Mouse (Mus musculus) limb, embryonic 13.5 days (tissue): ENCODE measurements at regions not wholly inside any gene's neighbourhood (a gene's known extent, or its start where the extent isn't known, plus 50 kb on each side); places are given as distances from the start of the nearest gene placed in this dataset.

Source experiments
- ATAC-seq: fragments of 200-750 bp; cut with Nextera tagmentation; 2 replicates; pipeline ENCODE4 v1.8.0; 2017; ENCODE audit warnings: low read depth, moderate number of reproducible peaks, moderate TSS enrichment; ENCODE audit not compliant: low FRiP score
- H3K27ac ChIP-seq: fragments of 300-500 bp; sonication (generic); 2 replicates; pipeline ENCODE4 v1.5.1; 2015; ENCODE audit warnings: inconsistent platforms, mild to moderate bottlenecking, moderate library complexity
- H3K27me3 ChIP-seq: fragments of 300-500 bp; sonication (generic); 2 replicates; pipeline ENCODE4 v1.6.1; 2015; ENCODE audit warnings: mild to moderate bottlenecking, inconsistent platforms
- H3K36me3 ChIP-seq: fragments of 300-500 bp; sonication (generic); 2 replicates; pipeline ENCODE4 v1.6.1; 2015; ENCODE audit warnings: inconsistent platforms, mild to moderate bottlenecking, moderate library complexity
- H3K4me1 ChIP-seq: fragments of 300-500 bp; sonication (generic); 2 replicates; pipeline ENCODE4 v1.6.1; 2015; ENCODE audit warnings: inconsistent platforms
- H3K4me2 ChIP-seq: fragments of 300-500 bp; sonication (generic); replicated peaks from 2 replicates; pipeline ENCODE4 v1.6.1; 2015; ENCODE audit warnings: inconsistent platforms, mild to moderate bottlenecking, moderate library complexity
- H3K4me3 ChIP-seq: fragments of 300-500 bp; sonication (generic); 2 replicates; pipeline ENCODE4 v1.5.1; 2015; ENCODE audit warnings: moderate library complexity, mild to moderate bottlenecking, inconsistent platforms
- H3K9ac ChIP-seq: fragments of 300-500 bp; sonication (generic); 2 replicates; pipeline ENCODE4 v1.6.1; 2015; ENCODE audit warnings: mild to moderate bottlenecking, inconsistent platforms
- H3K9me3 ChIP-seq: fragments of 300-500 bp; sonication (generic); 2 replicates; pipeline ENCODE4 v1.6.1; 2016; ENCODE audit warnings: inconsistent platforms
- WGBS: fragments of 180-500 bp; shearing (Covaris S2); methylation state at CpG from one replicate; pipeline ENCODE4 v1.1.7; 2015; 5-methylcytosine and 5-hydroxymethylcytosine counted together

- WGBS: 88% methylated on average over 4 of the region's 4 CpGs
- no peak for ATAC-seq
Observed at GRCm38 (mm10) chr7:125038840-125039239, 405.6 kb upstream of the Kdm8 start.

GRCm38 (mm10) chr7:125055951-125056625 is 388.4 kb upstream of the Kdm8 start:
- Histone ChIP-seq H3K27ac (no peak overlapping the region), H3K4me3 (no peak overlapping the region), H3K4me1 (no peaks in the 10 kb centered on the region), H3K27me3 (no peaks in the 10 kb centered on the region), H3K9ac (no peak overlapping the region), H3K4me2 (no peak overlapping the region), H3K36me3 (no peaks in the 10 kb centered on the region), H3K9me3 (no peaks in the 10 kb centered on the region)
- no peak for ATAC-seq

More at GRCm38 (mm10) chr7:125038840-125039239, 405.6 kb upstream of the Kdm8 start:
- Histone ChIP-seq H3K4me1 (0 out of 2 replicates have a peak, but pooled peaks cover 5% of the 10 kb centered on the region), H3K36me3 (no peaks in the 10 kb centered on the region), H3K4me2 (no peak overlapping the region), H3K9me3 (no peaks in the 10 kb centered on the region), H3K4me3 (no peak overlapping the region), H3K9ac (no peak overlapping the region), H3K27me3 (no peaks in the 10 kb centered on the region), H3K27ac (no peak overlapping the region)

- no peak overlapping the region for H3K4me3 ChIP-seq
- H3K27me3 ChIP-seq: no peaks in the 10 kb centered on the region
- no peak overlapping the region for H3K4me2 ChIP-seq
- no peak overlapping the region for H3K27ac ChIP-seq
- no peaks in the 10 kb centered on the region for H3K36me3 ChIP-seq
- no peak for ATAC-seq
- no peaks in the 10 kb centered on the region for H3K9me3 ChIP-seq
- H3K9ac ChIP-seq: no peak overlapping the region
- 86% methylated on average over 4 of the region's 4 CpGs for WGBS
- no peaks in the 10 kb centered on the region for H3K4me1 ChIP-seq
Observed at GRCm38 (mm10) chr7:125102464-125102863, 342.0 kb upstream of the Kdm8 start.

- no peak for ATAC-seq
- WGBS: 69% methylated on average over 4 of the region's 4 CpGs
- Histone ChIP-seq H3K36me3 (no peaks in the 10 kb centered on the region), H3K4me1 (no peaks in the 10 kb centered on the region), H3K4me3 (no peak overlapping the region), H3K9me3 (no peaks in the 10 kb centered on the region), H3K4me2 (no peak overlapping the region), H3K9ac (no peak overlapping the region), H3K27ac (no peak overlapping the region), H3K27me3 (no peaks in the 10 kb centered on the region)
Observed at GRCm38 (mm10) chr7:125104011-125104410, 340.5 kb upstream of the Kdm8 start.

- WGBS: 67% methylated on average over 9 of the region's 9 CpGs
- Histone ChIP-seq H3K27me3 (no peaks in the 10 kb centered on the region), H3K9ac (no peak overlapping the region), H3K4me3 (no peak overlapping the region), H3K9me3 (no peaks in the 10 kb centered on the region), H3K36me3 (no peaks in the 10 kb centered on the region), H3K27ac (no peak overlapping the region), H3K4me2 (no peak overlapping the region), H3K4me1 (no peaks in the 10 kb centered on the region)
- no peak for ATAC-seq
Observed at GRCm38 (mm10) chr7:125112820-125113273, 331.6 kb upstream of the Kdm8 start.

- Histone ChIP-seq H3K4me2 (no peak overlapping the region), H3K36me3 (no peaks in the 10 kb centered on the region), H3K27me3 (no peaks in the 10 kb centered on the region), H3K4me1 (no peaks in the 10 kb centered on the region), H3K4me3 (no peak overlapping the region), H3K27ac (no peak overlapping the region), H3K9ac (no peak overlapping the region), H3K9me3 (no peaks in the 10 kb centered on the region)
- WGBS: 76% methylated on average over 8 of the region's 8 CpGs
- ATAC-seq: no peak
Observed at GRCm38 (mm10) chr7:125115322-125115996, 329.0 kb upstream of the Kdm8 start.

GRCm38 (mm10) chr7:125117173-125117572 is 327.3 kb upstream of the Kdm8 start:
- no peak for ATAC-seq
- Histone ChIP-seq H3K36me3 (no peaks in the 10 kb centered on the region), H3K4me1 (no peaks in the 10 kb centered on the region), H3K27me3 (no peaks in the 10 kb centered on the region), H3K9ac (no peak overlapping the region), H3K4me2 (no peak overlapping the region), H3K4me3 (no peak overlapping the region), H3K9me3 (no peaks in the 10 kb centered on the region), H3K27ac (no peak overlapping the region)
- 73% methylated on average over 8 of the region's 8 CpGs for WGBS

GRCm38 (mm10) chr7:125129187-125129586 is 315.3 kb upstream of the Kdm8 start:
- Histone ChIP-seq H3K27ac (no peak overlapping the region), H3K27me3 (no peaks in the 10 kb centered on the region), H3K9ac (no peak overlapping the region), H3K9me3 (no peaks in the 10 kb centered on the region), H3K4me2 (no peak overlapping the region), H3K4me3 (no peak overlapping the region), H3K36me3 (no peaks in the 10 kb centered on the region), H3K4me1 (no peaks in the 10 kb centered on the region)
- WGBS: 59% methylated on average over 1 of the region's 1 CpGs
- ATAC-seq: no peak

GRCm38 (mm10) chr7:125131968-125132367 is 312.5 kb upstream of the Kdm8 start:
- no peak for ATAC-seq
- Histone ChIP-seq H3K9me3 (no peaks in the 10 kb centered on the region), H3K4me2 (no peak overlapping the region), H3K4me3 (no peak overlapping the region), H3K9ac (no peak overlapping the region), H3K36me3 (no peaks in the 10 kb centered on the region), H3K27ac (no peak overlapping the region), H3K4me1 (no peaks in the 10 kb centered on the region), H3K27me3 (no peaks in the 10 kb centered on the region)
- WGBS: 43% methylated on average over 1 of the region's 1 CpGs

GRCm38 (mm10) chr7:125138607-125139006 is 305.9 kb upstream of the Kdm8 start:
- H3K27ac ChIP-seq: no peak overlapping the region
- WGBS: 74% methylated on average over 3 of the region's 3 CpGs
- H3K4me1 ChIP-seq: 0 out of 2 replicates have a peak, but pooled peaks cover 4% of the 10 kb centered on the region
- no peak overlapping the region for H3K9ac ChIP-seq
- H3K27me3 ChIP-seq: no peaks in the 10 kb centered on the region
- ATAC-seq: no peak
- H3K4me2 ChIP-seq: no peak overlapping the region
- H3K4me3 ChIP-seq: no peak overlapping the region
- H3K9me3 ChIP-seq: no peaks in the 10 kb centered on the region
- H3K36me3 ChIP-seq: no peaks in the 10 kb centered on the region

GRCm38 (mm10) chr7:125139196-125139595 is 305.3 kb upstream of the Kdm8 start:
- no peak for ATAC-seq
- WGBS: 78% methylated on average over 2 of the region's 2 CpGs
- H3K9me3 ChIP-seq: no peaks in the 10 kb centered on the region
- H3K36me3 ChIP-seq: no peaks in the 10 kb centered on the region
- H3K4me2 ChIP-seq: no peak overlapping the region
- no peak overlapping the region for H3K4me3 ChIP-seq
- H3K27ac ChIP-seq: no peak overlapping the region
- 0 out of 2 replicates have a peak, but pooled peaks cover 4% of the 10 kb centered on the region for H3K4me1 ChIP-seq
- no peak overlapping the region for H3K9ac ChIP-seq
- H3K27me3 ChIP-seq: no peaks in the 10 kb centered on the region

GRCm38 (mm10) chr7:125140854-125141253 is 303.6 kb upstream of the Kdm8 start:
- no peak for ATAC-seq
- 11% methylated on average over 3 of the region's 3 CpGs for WGBS
- no peak overlapping the region for H3K27ac ChIP-seq

More at GRCm38 (mm10) chr7:125140854-125141253, 303.6 kb upstream of the Kdm8 start:
- H3K4me3 ChIP-seq: no peak overlapping the region
- H3K4me1 ChIP-seq: 0 out of 2 replicates have a peak, but pooled peaks cover 4% of the 10 kb centered on the region
- H3K4me2 ChIP-seq: no peak overlapping the region
- H3K27me3 ChIP-seq: no peaks in the 10 kb centered on the region
- no peaks in the 10 kb centered on the region for H3K9me3 ChIP-seq
- no peak overlapping the region for H3K9ac ChIP-seq
- no peaks in the 10 kb centered on the region for H3K36me3 ChIP-seq
